Mouse (Mus musculus): ENCODE measurements at regions not wholly inside any gene's neighbourhood (a gene's known extent, or its start where the extent isn't known, plus 50 kb on each side); places are given as distances from the start of the nearest gene placed in this dataset.
A peak's percentile ranks its signal among the peaks of the same experiment; 100 is the strongest.

- DNase-seq = no peak
Observed at GRCm38 (mm10) chr16:77851206-77852065, 249.5 kb upstream of the Gm11146 start.

GRCm38 (mm10) chr16:77835767-77836166 is 233.9 kb upstream of the Gm11146 start:
- no peak for DNase-seq

GRCm38 (mm10) chr16:77827322-77828117 is 225.6 kb upstream of the Gm11146 start:
- DNase-seq = peak; percentile 11

DNA sequence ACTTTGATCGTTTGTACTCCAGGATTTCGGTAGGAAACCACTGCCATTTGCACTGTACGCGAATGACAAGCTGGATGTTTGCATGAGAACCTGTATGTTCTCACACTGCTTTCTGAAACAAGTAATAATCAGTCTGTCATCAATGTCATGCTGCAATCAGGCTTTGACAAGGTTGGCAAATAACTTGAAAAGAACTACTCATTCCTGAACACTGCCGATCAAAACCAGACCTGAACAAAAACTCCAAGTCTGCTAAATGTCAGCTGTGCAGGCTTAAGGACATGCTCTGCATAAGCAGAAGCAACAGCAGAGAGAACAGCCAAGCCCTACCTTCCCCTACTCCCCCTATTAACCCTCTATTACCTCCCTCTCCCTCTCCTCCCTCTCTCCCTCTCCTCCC is 197.8 kb upstream of the Gm11146 start:
- DNase-seq = no peak

DNA sequence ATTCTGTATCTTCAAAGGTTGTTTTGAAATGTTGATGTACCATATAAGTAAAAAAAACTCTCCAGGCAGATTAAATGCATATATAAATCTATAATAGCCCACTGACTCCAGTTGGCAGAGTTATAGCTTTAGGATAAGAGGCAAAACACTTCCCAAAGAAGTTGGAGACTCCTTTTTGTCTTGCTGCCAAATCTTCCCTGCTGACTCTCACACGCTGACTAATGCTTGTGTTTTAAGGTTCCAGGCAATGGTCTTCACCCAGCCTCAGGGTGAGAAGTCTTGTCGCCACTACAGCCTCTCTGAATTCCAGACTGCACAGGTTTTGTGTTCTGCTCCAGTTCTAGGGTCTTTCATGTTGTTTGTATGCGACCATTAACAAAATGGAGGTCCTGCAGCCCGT is 195.0 kb upstream of the Gm11146 start:
- DNase-seq = no peak

DNA sequence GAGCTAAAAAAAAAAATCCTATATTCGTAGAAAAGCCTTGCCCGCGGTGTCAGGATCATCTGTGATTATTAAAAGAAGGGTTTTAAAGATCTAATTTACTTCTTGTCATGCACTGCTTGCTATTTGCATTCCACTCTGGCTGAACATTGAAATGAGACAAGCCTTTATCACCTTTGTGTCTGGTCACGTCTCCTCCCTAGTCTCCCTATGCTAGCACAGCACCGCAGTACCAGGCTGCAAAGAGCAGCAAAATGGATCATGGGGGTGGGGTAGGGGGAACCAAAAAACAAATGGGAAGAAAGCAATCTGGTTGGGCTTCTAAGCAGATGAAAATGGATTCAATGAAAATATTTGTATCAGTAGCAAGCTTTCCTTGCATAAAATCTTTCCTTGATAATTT is 187.8 kb upstream of the Gm11146 start:
- DNase-seq = no peak

- no peak for DNase-seq
Observed at GRCm38 (mm10) chr16:77789206-77789605, 187.3 kb upstream of the Gm11146 start.

DNA sequence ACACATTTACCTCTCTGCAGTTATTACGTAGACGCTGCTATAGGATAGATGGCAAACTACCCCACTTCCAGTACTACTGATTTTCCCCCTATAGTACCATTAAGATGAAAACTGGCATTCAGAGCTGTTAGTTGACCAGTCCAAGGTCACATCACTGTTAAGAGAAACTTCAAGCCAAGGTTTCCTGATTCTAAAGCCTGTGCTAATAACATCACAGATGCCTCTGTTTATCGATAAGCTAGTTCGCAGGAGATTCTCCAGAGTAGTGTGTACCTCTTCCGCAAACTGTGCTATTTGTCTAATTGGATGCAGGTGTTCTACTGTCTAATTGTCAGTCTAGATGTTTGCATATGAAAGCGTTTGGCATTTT is 186.9 kb upstream of the Gm11146 start:
- DNase-seq = no peak

GRCm38 (mm10) chr16:77788041-77788780 is 186.3 kb upstream of the Gm11146 start:
- DNase-seq = no peak

DNA sequence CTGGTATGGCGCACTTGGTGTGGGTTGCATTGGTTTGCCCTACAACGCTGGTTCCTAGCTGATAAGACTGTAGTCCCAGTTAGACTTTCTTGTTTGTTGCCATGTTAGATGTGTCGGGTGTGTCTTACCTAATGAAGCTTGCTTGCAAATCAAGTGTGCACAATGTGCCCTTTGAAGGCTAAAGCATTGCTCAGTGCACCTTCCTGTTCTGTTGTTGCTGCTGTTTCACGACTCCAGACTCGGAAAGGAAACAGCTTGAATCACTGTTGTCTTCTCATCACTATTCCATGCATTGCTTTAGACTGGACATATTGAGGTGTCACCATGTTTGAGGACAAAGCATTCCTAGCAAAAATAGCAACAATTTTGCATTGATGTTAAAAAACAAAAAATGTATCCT is 185.1 kb upstream of the Gm11146 start:
- no peak for DNase-seq

GRCm38 (mm10) chr16:77779019-77779418 is 177.1 kb upstream of the Gm11146 start:
- DNase-seq = no peak

GRCm38 (mm10) chr16:77772075-77772474 is 170.2 kb upstream of the Gm11146 start:
- no peak for DNase-seq

- DNase-seq = no peak
Observed at GRCm38 (mm10) chr16:77760926-77761347, 159.0 kb upstream of the Gm11146 start.

DNA sequence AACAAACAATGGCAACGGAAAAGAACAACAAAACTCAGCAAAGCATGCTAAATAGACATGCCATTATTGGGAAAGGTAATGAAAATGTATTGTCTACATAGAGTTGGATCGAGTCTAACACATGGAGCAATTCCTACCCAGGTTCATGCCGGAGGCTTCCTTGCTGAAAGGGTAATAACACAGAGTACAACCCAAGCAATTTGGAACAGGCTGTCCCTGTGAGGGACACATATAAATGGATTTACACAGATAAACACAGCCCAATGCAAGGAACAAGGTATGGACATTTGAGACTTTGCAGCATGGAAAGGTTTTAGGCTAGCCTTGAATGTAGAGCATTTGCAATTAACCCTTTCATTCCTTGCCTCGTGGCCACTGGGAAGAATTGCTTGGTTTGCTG is 158.6 kb upstream of the Gm11146 start:
- DNase-seq = no peak

DNA sequence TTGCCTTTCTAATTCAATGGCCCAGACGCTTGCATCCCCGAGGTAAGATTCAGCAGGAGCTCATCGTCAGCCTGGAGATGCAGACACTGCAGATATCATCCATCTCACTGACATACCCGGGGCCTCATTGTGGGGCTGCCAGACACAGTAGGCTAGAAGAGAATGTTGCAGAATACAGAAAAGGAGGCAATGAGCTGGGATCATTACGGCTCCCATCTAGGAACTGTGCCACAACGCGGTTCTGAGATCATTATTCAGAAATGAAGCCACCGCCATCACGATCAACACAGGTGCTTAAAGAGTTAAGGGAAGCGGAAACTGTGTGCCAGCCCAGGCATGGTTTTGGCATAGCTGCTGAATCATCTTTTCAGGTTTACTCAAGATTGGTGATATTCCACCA is 158.1 kb upstream of the Gm11146 start:
- DNase-seq = no peak

DNA sequence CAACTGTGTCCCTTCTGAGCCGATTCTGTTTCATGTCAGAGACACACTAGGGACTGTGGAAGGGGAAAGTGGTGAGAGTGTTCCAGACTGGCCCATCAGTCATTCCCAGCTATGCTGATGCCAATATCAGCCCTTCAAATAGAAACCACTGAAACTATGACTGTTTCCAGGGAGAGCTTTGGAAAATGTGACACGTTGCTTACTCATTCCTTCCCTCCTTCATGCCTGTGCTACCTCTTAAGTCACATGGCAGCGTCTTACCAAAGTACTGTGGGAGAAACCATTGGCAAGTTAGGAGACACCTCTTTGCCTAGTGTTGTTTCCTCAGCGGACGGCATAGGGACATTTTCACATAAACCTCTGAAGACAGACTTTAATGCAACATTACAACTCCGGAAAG is 153.0 kb upstream of the Gm11146 start:
- no peak for DNase-seq

DNA sequence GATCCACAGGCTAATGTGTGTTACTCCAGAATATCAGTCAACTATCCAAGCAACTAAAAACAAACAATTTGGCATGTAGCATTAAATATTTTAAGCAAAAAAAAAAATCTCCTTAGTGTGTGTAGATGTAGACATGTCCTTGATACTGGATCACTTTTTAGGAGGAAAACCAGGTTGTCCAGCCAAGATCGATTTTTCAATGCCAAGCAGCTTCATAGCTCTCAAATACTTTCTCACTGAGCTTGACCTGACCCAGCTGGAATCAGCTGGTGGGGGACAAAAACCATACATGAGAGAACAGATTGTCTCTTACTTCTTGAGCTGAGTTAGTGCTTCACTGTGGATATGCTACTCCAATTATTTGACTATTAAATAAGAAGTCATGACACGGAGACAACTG is 147.6 kb upstream of the Gm11146 start:
- DNase-seq = no peak

GRCm38 (mm10) chr16:77743838-77744237 is 141.9 kb upstream of the Gm11146 start:
- no peak for DNase-seq

DNA sequence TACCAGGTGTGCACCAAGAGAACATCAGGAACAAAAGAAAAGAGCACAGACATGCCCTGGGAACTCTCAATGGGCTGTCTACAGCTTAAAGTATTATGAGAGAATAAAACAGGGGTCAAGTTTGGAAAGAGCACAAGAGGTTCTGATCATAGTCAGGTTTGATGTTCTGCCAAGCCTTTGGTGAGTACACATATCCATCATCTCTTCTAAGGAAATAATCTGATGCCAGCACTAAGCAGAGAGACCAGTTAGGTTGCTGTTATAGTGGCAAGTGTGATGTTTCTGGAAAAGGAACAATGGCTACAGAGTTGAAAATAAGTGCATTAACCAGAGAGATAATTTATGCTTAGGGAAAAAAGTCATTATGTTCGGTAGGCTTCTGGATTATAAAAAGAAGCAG is 136.9 kb upstream of the Gm11146 start:
- peak; percentile 6 for DNase-seq

DNA sequence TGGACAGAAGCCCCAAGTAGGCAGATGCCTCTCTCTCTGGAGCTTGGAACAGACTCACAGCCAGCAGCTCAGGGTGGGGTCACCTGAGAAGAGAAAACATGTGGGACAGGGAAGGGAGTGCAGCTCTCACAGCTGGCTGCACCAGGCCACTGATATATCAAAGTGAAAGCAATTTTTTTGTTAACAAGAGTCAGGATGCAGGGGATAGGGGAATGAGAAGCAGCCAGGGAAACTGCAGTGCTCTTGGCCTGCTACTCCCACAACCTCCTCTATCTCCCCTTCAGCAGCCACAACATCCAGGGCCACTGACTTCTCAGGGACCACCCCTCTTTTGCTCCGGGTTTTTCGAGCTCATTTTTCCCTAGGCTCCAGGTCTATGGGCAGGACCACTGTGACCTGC is 117.5 kb upstream of the Gm11146 start:
- DNase-seq = no peak

- peak; percentile 6 for DNase-seq
Observed at GRCm38 (mm10) chr16:77717766-77718165, 115.9 kb upstream of the Gm11146 start.

DNA sequence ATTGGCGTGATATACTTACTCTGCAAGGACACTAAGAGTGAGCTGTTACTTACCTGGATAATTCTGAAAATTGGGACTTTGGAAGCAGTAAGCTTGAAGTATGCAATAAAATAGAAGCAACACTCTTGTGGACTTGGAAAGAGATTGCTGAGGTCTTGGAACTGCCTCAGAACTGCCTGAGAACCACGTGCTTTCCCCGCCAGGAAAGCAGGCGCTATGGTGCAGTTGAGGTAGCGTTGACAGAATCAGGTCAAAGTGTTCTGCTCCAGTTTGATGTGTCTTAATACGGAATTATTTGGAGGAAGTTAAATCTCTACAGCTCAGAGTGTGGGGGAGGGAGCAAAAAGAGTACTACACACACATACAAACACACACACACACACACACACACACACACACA is 102.8 kb upstream of the Gm11146 start:
- DNase-seq = no peak

DNA sequence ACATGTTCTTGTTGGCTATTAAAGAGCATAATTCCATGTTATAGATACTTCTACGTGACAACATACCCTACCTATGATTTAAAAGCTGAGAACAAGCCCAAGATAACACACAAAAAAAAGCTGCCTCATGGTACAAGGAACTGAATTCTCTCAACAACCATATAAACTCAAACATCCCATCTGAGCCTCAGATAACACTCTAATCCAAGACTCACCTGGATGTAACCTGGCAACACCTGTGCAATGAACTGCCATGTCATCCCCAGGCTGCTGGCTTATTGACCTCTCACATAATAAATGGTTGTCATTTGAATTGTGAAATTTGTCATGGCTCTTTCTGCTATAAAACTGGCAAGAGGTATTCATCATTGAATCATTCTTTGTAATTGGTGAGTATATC is 93.5 kb upstream of the Gm11146 start:
- no peak for DNase-seq

Measured in adrenal gland, postnatal 14 days (tissue).